Mouse (Mus musculus): ENCODE measurements around the gene Vdac2.

Gene Vdac2

DNA sequence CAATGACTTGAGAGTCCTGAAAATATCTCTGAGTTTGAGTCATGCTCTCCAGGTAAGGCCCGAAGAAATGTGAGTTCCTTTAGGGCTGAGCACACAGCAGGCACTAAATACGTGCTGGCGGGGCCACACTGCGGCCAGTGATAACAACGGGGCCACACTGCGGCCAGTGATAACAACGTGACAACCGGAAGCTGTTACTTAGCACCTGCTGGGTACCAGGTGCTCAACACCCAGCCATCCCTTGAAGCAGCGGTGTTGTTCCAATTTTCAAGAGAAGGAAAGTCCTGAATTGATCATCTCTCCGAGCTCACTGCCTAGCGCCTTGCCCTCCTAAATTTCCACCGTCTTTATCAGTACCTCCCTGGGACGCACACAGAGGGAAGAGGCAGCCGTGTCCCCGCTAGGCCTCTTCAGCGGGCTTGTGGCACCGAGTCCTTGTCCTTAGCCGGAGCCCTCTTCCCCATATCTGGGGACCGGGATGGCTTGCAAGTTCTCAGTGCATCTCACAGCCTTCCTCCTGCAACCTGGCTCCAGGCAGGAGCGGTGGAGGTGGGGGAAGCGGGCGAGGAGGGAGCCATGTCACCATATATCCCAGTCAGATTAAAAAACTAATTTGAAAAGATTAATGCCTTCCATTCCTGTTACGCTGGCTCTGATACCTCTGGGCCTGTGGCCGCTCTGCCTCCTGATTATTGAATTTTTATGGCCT, 25.5 kb downstream of the Vdac2 start:
- no peak for DNase-seq (ENCODE audit: extremely low read depth, low read depth)

DNA sequence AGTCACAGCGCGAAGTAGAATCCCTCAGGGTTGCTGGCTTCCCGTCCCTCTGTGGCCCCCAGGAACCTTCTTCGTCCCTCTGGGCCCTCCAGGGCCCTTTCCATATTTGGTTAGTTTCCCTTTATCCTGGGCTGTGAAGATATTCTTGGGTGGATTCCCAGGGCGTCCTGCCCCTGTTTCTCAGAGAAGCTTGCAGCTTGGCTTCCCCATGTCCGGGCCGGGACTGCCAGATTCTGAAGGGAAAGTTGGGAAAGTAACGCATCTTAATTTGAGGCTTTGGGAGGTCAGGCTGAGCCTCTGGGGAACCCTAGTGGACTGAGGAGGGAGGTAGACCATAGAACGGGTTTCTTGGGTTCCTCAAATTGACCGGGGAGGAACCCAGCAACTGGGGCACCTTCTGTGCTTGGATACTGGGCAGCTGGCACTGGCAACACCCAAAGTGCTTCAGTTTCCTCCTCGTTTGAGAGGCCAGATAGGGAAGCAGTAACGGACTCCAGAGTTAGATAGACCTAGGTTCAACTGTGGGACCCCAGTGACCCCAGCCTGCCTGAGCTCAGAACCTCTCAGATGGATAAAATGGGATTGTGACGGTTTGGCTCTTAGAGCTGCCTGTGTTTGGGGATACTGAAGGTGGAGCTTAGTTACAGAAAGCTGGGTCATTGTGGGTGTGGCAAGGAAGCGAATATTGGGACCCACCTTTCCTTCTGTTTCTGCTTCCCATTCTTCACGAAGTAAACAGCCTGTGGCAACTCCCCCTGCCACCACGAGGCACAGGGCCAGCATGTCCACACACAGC, 27.2 kb downstream of the Vdac2 start:
- no peak for DNase-seq (ENCODE audit: extremely low read depth, low read depth)

DNA sequence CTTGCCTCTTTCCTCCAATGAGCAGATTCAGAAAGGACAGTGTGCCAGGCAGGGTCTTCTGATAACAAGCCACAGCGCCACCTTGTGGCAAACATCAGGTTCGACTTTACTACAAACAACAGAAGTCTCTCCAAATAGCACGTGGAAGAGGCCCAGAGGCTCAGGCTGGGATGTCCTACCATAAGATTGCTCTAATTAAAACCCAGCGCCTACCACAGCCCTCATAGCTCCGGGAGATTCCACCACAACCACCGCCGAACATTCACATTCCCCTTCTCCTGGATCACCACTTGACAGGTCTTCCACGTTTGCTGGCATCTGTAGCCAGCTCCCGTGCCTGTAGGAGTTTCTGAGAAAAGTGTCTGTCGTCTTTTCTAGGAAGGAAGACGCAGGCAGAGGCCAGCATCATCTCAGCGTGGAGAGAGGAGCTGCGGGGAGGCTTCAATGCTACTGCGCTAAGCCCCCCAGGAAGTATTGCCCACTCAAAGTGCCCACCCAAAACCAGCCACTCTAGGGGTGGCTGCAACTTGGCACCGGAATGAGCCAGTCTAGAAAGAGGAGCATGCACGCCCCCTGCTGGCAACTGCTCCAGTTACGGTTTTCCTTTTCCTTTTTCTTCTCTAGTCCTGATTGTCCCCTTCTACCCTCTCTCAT, 28.5 kb downstream of the Vdac2 start:
- peak; percentile 80 for DNase-seq (ENCODE audit: extremely low read depth, low read depth)

DNA sequence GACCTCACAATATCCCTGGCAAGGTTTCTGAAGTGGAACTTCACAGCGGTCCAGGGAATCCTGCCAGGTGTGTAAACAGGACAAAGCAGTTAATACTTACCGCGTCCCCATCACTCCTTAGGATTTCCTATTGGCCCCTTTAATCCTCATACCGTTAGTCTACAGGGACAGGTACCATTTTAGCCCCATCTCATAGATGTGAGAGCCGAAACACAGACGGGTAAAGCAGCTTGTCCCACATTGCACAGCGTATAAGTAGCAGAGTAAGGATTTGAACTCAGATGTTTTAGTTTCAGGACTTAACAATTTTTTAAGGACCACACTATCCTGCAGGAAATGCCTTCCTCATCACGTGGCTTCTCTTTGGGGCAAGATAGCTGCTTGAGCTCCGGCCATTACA, 29.2 kb downstream of the Vdac2 start:
- no peak for DNase-seq (ENCODE audit: extremely low read depth, low read depth)

DNA sequence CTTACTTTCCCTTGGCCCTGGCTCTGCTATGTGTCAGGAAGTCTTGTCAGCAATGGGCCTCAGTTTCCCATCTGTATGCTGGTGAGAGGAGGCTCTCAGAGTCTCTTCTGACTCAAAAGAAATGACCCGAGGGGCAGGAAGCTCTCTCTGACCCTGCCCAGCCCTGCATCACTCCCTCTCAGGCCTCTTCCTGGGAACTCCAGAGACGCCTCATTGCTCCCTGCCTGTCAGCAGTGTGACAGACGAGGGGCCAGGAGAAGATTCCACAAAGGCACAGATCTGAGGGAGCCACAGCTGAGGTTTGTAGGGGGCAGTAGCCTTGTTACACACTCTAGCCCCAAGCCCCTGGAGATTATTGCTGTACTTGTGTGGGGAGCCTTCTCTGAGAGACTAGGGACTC, 30.9 kb downstream of the Vdac2 start:
- no peak for DNase-seq (ENCODE audit: extremely low read depth, low read depth)

DNA sequence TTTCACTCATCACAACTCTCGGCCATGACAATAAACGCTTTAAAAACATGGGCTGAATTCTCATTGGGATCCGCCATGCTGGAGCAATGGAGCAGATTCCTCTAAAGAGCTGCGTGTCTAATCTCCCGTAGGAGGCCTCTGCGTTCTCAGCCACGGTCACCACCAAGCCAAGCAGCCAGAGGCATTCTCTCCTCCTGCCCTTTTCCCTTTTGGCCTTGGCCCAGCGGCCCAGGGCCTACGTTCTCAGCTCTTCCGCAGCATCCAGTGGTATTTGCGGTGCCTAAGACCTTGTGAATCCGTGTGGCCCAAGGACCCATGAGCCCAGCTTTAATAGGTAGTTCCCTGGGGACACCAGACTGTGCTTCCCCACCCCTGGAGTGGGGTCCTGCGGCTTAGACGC, 31.8 kb downstream of the Vdac2 start:
- no peak for DNase-seq (ENCODE audit: extremely low read depth, low read depth)

DNA sequence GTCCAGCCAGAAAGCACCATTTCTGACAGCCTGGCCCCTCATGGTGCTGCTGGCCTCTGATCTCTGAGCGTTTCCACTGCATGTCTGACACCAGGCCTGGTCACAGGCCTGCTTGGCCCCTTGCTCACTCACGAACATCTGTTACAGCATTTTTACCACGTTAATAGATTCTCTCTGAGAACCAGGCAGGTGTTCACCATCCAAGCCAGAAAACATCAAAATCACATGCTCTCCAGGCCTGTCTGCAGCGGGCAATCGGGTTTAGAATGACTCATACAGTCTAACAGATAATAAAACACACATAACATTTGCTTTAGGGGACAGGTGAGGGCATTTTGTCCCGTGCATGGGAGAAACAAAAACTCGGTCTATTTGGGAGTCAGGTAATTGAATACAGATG, 41.3 kb downstream of the Vdac2 start:
- no peak for DNase-seq (ENCODE audit: extremely low read depth, low read depth)

DNA sequence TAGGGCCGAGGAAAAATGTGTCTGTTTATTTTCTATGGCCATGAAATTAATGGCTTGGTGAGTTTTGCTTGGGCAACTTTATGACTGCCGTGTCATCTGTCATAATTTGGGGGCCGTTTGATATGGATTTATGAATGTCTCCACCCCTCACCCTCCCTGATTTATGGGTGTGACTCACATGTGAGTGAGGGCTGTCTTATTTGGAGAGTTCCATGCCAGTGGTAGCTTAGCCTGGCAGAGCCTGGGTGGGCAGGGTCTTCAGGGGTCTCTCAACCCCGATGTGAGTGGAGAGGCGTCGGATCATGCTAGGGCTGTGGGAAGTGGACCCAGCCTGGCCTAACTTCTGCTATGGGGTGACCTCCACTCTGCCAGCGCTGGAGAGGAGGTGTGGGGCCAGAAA, 41.8 kb downstream of the Vdac2 start:
- DNase-seq (ENCODE audit: extremely low read depth, low read depth) = no peak

DNA sequence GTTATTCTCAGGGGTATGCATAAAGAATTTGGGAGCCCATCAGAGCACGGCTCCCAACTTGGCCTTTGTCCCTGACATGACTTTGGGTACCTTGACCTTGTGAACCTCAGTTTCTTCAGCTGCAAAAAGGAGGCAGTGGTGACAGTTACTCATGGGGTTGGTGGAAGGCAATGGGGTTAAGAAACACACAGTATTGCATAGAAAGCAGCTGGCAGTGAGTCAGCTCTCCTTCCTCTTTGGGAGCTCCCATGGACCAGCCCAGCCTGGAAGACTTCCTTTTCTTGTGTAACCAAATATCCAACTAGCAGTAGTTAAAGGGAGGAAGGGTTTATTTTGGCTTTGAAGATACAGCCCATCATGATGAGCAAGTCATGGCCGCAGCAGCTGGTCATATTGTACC, 65.4 kb downstream of the Vdac2 start:
- no peak for DNase-seq (ENCODE audit: extremely low read depth, low read depth)

DNA sequence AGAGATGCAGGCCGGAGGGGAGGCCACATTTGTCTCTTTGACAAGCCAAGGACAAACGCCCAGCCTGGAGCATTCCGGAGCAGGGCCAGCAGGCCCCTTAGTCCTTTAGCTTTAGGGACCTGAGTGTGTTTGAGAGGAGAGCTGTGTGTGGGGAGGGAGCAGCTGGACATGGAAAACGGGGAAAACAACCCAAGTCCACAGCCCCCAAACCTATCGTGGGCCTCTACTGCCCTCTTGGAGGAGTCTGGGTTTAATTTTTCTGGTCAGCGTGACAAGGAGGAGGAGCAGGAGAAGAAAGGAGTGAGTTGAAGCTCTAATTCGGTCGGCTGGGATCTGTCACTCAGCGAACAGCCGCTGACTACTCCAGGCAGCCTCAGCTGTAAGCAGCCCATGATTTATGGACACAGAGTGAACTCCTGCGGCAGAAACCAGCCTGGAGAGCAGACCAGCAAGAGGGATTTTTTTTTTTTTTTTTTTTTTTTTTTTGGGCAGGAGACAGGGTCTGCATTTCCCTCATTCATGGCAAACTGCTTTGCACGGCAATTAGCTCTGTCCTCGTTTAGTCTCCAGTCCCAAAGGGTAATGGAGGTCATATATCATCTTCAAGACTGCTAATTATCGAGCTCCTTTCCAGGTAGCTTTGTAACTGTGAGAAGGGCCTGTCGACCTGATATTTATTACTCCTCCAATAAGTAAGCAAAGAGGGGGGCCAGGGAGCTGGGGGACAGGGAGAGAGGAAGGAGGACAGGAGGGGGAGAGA, 66.7 kb downstream of the Vdac2 start:
- no peak for DNase-seq (ENCODE audit: extremely low read depth, low read depth)

DNA sequence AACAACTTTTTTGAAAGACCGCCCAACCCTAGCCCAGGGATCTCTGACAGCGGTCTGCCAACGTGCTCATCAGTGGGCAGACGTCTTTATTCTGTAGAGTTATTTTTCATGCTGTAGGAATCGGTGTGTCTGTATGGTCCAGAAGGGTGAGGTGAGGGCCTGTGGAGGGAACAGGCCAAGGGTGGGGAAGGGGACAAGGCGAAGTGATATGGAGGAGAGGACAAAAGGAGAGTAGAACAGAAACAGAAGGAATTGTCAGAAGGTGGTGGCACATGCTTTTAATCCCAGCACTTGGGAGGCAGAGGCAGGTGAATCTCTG, 67.3 kb downstream of the Vdac2 start:
- no peak for DNase-seq (ENCODE audit: extremely low read depth, low read depth)

All from MEL-GATA-1-ER (cell line).